ENCODE assay signal across 9 mouse cellular contexts in genomic region chr5:36489225-36489624, GRCm38 (mm10). TPM values are rescaled to one million over a fixed set of nuclear protein-coding genes. Genes with fewer than 3 reads are reported as not detected.
A peak's percentile ranks its signal among the peaks of the same experiment; 100 is the strongest.
DNase-seq lines count a peak whose midpoint lies in the region; ATAC-seq lines count a peak whose summit lies in the region.
"Had no signal": no experiment of that assay in that cellular context is flagged by ENCODE, and none has a peak within 500 bp of the region (broad histone marks: within the 10 kb centered on the region; RNA-seq: fewer than 3 reads in every experiment).

No protein-coding gene starts in this region.

- H3K27me3 ChIP-seq in hindbrain, embryonic 10.5 days (ENCODE audit: insufficient read depth, poor library complexity, severe bottlenecking), result peaks cover 11% of the 10 kb centered on the region
- H3K27me3 ChIP-seq in hindbrain, embryonic 13.5 days, result peaks cover 5% of the 10 kb centered on the region; the same call in 1 of the 2 replicates
- peaks cover 26% of the 10 kb centered on the region for H3K27me3 ChIP-seq in limb, embryonic 10.5 days (ENCODE audit: low read depth, poor library complexity, severe bottlenecking)
- H3K27me3 ChIP-seq: hindbrain, embryonic 15.5 days had no signal

- H3K36me3 ChIP-seq in hindbrain, embryonic 10.5 days, result peaks cover 35% of the 10 kb centered on the region
- H3K36me3 ChIP-seq in hindbrain, embryonic 13.5 days, result peaks cover 33% of the 10 kb centered on the region
- H3K36me3 ChIP-seq in limb, embryonic 10.5 days, result peaks cover 34% of the 10 kb centered on the region

- H3K4me2 ChIP-seq in hindbrain, embryonic 13.5 days, result no peak overlapping the region
- H3K4me2 ChIP-seq: hindbrain, embryonic 15.5 days had no signal

- peak; percentile 25 for DNase-seq in hindbrain, embryonic 10.5 days (ENCODE audit: low spot score)
- DNase-seq in B cell, adult 2 months, result peak; percentile 45
- peak; percentile 58 for DNase-seq in adipocyte (ENCODE audit: low spot score)
- peak; percentile 43 for DNase-seq in limb, embryonic 10.5 days (ENCODE audit: low spot score)
- DNase-seq in layer of hippocampus, postnatal 10 days (ENCODE audit: low spot score in 2 of 2), result no peak
- no peak for DNase-seq in layer of hippocampus, postnatal 14 days (ENCODE audit: low spot score in 2 of 2)
- no peak for DNase-seq in left cerebral cortex, postnatal 10 days (ENCODE audit: extremely low spot score in 1 of 2, low spot score in 2 of 2)

- 45% methylated on average over 2 of the region's 2 CpGs for WGBS in hindbrain, embryonic 10.5 days
- 61% methylated on average over 2 of the region's 2 CpGs for WGBS in hindbrain, embryonic 13.5 days
- WGBS in limb, embryonic 10.5 days, result 64% methylated on average over 2 of the region's 2 CpGs

- no peak overlapping the region for H3K4me3 ChIP-seq in hindbrain, embryonic 10.5 days
- H3K4me3 ChIP-seq in hindbrain, embryonic 13.5 days, result no peak overlapping the region
- no peak overlapping the region for H3K4me3 ChIP-seq in limb, embryonic 10.5 days
- H3K4me3 ChIP-seq: hindbrain, embryonic 15.5 days had no signal

- ATAC-seq in hindbrain, embryonic 13.5 days (ENCODE audit: low FRiP score), result no peak

- peaks cover 15% of the 10 kb centered on the region for H3K4me1 ChIP-seq in hindbrain, embryonic 10.5 days (replicated peaks)
- peaks cover 10% of the 10 kb centered on the region for H3K4me1 ChIP-seq in hindbrain, embryonic 13.5 days (replicated peaks)
- peaks cover 11% of the 10 kb centered on the region for H3K4me1 ChIP-seq in limb, embryonic 10.5 days

- intact Hi-C loops in left cerebral cortex, postnatal 10 days (cut with DNase I), result no loop called here

- H3K27ac ChIP-seq in hindbrain, embryonic 10.5 days, result no peak overlapping the region
- no peak overlapping the region for H3K27ac ChIP-seq in hindbrain, embryonic 13.5 days
- no peak overlapping the region for H3K27ac ChIP-seq in limb, embryonic 10.5 days
- H3K27ac ChIP-seq: hindbrain, embryonic 15.5 days had no signal

- no peak overlapping the region for H3K9ac ChIP-seq in hindbrain, embryonic 13.5 days
- H3K9ac ChIP-seq: hindbrain, embryonic 15.5 days had no signal

- 0 out of 2 replicates have a peak, but pooled peaks cover 4% of the 10 kb centered on the region for H3K9me3 ChIP-seq in hindbrain, embryonic 10.5 days
- H3K9me3 ChIP-seq in hindbrain, embryonic 13.5 days, result no peaks in the 10 kb centered on the region
- no peaks in the 10 kb centered on the region for H3K9me3 ChIP-seq in limb, embryonic 10.5 days (replicated peaks)
- H3K9me3 ChIP-seq: hindbrain, embryonic 15.5 days had no signal

RNA-seq across cellular contexts. Expression of gene Ccdc96, which starts 4.8 kb away (rescaled TPM):
- polyA plus RNA-seq in hindbrain, embryonic 10.5 days (2016; fragmentation: Nextera tagmentation; extraction: Ambion mirVana), result 3.1 and 4.0 TPM in 2 replicates
- 3.9 and 4.0 TPM in 2 replicates for polyA plus RNA-seq in hindbrain, embryonic 13.5 days (2015; fragmentation: Nextera tagmentation; extraction: Ambion mirVana)
- polyA plus RNA-seq in limb, embryonic 10.5 days (2016; fragmentation: Nextera tagmentation; extraction: Ambion mirVana), result 0.75 and 0.88 TPM in 2 replicates
- 1 to 10 TPM; 2.1 to 2.3 TPM for total RNA-seq in layer of hippocampus, postnatal 10 days (2021)
- total RNA-seq in layer of hippocampus, postnatal 14 days (2021), result 1 to 10 TPM; 1.6 to 2.3 TPM
- 1 to 10 TPM; 1.4 TPM for total RNA-seq in left cerebral cortex, postnatal 10 days (2021)

RNA-seq across cellular contexts. Expression of gene Tada2b, which starts 5.1 kb away (rescaled TPM):
- 1.7 and 2.1 TPM in 2 replicates for polyA plus RNA-seq in hindbrain, embryonic 10.5 days (2016; fragmentation: Nextera tagmentation; extraction: Ambion mirVana)
- 2.7 and 2.8 TPM in 2 replicates for polyA plus RNA-seq in hindbrain, embryonic 13.5 days (2015; fragmentation: Nextera tagmentation; extraction: Ambion mirVana)
- 1.4 and 1.6 TPM in 2 replicates for polyA plus RNA-seq in limb, embryonic 10.5 days (2016; fragmentation: Nextera tagmentation; extraction: Ambion mirVana)
- total RNA-seq in layer of hippocampus, postnatal 10 days (2021), result 10 to 100 TPM; 33.6 to 35.1 TPM
- total RNA-seq in layer of hippocampus, postnatal 14 days (2021), result 10 to 100 TPM; 33.0 to 33.5 TPM
- total RNA-seq in left cerebral cortex, postnatal 10 days (2021), result 10 to 100 TPM; 29.7 to 31.6 TPM

RNA-seq across cellular contexts. Expression of gene Grpel1, which starts 24.4 kb away (rescaled TPM):
- polyA plus RNA-seq in hindbrain, embryonic 10.5 days (2016; fragmentation: Nextera tagmentation; extraction: Ambion mirVana), result 58.4 and 59.3 TPM in 2 replicates
- polyA plus RNA-seq in hindbrain, embryonic 13.5 days (2015; fragmentation: Nextera tagmentation; extraction: Ambion mirVana), result 45.4 and 45.6 TPM in 2 replicates
- 60.8 and 67.6 TPM in 2 replicates for polyA plus RNA-seq in limb, embryonic 10.5 days (2016; fragmentation: Nextera tagmentation; extraction: Ambion mirVana)
- 10 to 100 TPM; 21.7 to 22.4 TPM for total RNA-seq in layer of hippocampus, postnatal 10 days (2021)
- total RNA-seq in layer of hippocampus, postnatal 14 days (2021), result 10 to 100 TPM; 20.2 to 21.4 TPM
- 10 to 100 TPM; 21.8 to 22.6 TPM for total RNA-seq in left cerebral cortex, postnatal 10 days (2021)

Comparison
In these comparisons a context has a peak if more than half of its experiments do, and no peak if none do; other contexts are left out.
1. DNase-seq: peak in hindbrain, embryonic 10.5 days (single experiment), B cell, adult 2 months (2 of 2), adipocyte (single experiment) and limb, embryonic 10.5 days (single experiment); none in layer of hippocampus, postnatal 10 days (0 of 2), layer of hippocampus, postnatal 14 days (0 of 2) and left cerebral cortex, postnatal 10 days (0 of 2).